Mouse (Mus musculus): ENCODE measurements around the gene Ptcd2. TPM values are rescaled to one million over a fixed set of nuclear protein-coding genes. Genes with fewer than 3 reads are reported as not detected.
A peak's percentile ranks its signal among the peaks of the same experiment; 100 is the strongest.

Gene Ptcd2
- polyA plus RNA-seq, 1 experiment from 2014 or later = 54.1 TPM

- no peak for DNase-seq (ENCODE audit: low spot score, missing footprints)
- 56% methylated on average over 4 of the region's 4 CpGs for WGBS
- no peaks in the 10 kb centered on the region for H3K9me3 ChIP-seq (ENCODE audit: control insufficient read depth, low read length)
- no peak overlapping the region for H3K4me2 ChIP-seq
- no peak for ATAC-seq (ENCODE audit: low FRiP score)
- H3K36me3 ChIP-seq (ENCODE audit: control insufficient read depth, insufficient read depth, low read length) = no peaks in the 10 kb centered on the region
- no peaks in the 10 kb centered on the region for H3K4me1 ChIP-seq (ENCODE audit: control insufficient read depth, insufficient read depth, low read length)
- no peak overlapping the region for H3K27ac ChIP-seq (ENCODE audit: low read depth, low read length)
- H3K4me3 ChIP-seq (ENCODE audit: low read depth, low read length) = no peak overlapping the region
- no peak overlapping the region for H3K9ac ChIP-seq (ENCODE audit: low read length)
- H3K27me3 ChIP-seq (ENCODE audit: control insufficient read depth, insufficient read depth, low read length) = no peaks in the 10 kb centered on the region
Measured at GRCm38 (mm10) chr13:99363866-99364265, 19.4 kb upstream of the Ptcd2 start.

GRCm38 (mm10) chr13:99358921-99359320, 14.4 kb upstream of the Ptcd2 start:
- H3K4me3 ChIP-seq (ENCODE audit: low read depth, low read length) = no peak overlapping the region
- DNase-seq (ENCODE audit: low spot score, missing footprints) (no peak), ATAC-seq (ENCODE audit: low FRiP score) (peak; percentile 50; the same call in 1 of the 2 replicates)
- no peaks in the 10 kb centered on the region for H3K27me3 ChIP-seq (ENCODE audit: control insufficient read depth, insufficient read depth, low read length)
- no peak overlapping the region for H3K4me2 ChIP-seq
- H3K36me3 ChIP-seq (ENCODE audit: control insufficient read depth, insufficient read depth, low read length) = no peaks in the 10 kb centered on the region
- WGBS = 85% methylated on average over 14 of the region's 14 CpGs
- H3K9ac ChIP-seq (ENCODE audit: low read length) = no peak overlapping the region
- H3K9me3 ChIP-seq (ENCODE audit: control insufficient read depth, low read length) = no peaks in the 10 kb centered on the region
- no peaks in the 10 kb centered on the region for H3K4me1 ChIP-seq (ENCODE audit: control insufficient read depth, insufficient read depth, low read length)
- no peak overlapping the region for H3K27ac ChIP-seq (ENCODE audit: low read depth, low read length)

GRCm38 (mm10) chr13:99356428-99357265, 12.1 kb upstream of the Ptcd2 start:
- Histone ChIP-seq H3K4me2 (no peak overlapping the region), H3K9ac (ENCODE audit: low read length) (no peak overlapping the region), H3K27me3 (ENCODE audit: control insufficient read depth, insufficient read depth, low read length) (no peaks in the 10 kb centered on the region), H3K36me3 (ENCODE audit: control insufficient read depth, insufficient read depth, low read length) (no peaks in the 10 kb centered on the region), H3K27ac (ENCODE audit: low read depth, low read length) (no peak overlapping the region), H3K4me1 (ENCODE audit: control insufficient read depth, insufficient read depth, low read length) (no peaks in the 10 kb centered on the region), H3K4me3 (ENCODE audit: low read depth, low read length) (no peak overlapping the region), H3K9me3 (ENCODE audit: control insufficient read depth, low read length) (no peaks in the 10 kb centered on the region)
- no peak for ATAC-seq (ENCODE audit: low FRiP score)
- WGBS = 36% methylated on average over 9 of the region's 9 CpGs
- no peak for DNase-seq (ENCODE audit: low spot score, missing footprints)

DNA sequence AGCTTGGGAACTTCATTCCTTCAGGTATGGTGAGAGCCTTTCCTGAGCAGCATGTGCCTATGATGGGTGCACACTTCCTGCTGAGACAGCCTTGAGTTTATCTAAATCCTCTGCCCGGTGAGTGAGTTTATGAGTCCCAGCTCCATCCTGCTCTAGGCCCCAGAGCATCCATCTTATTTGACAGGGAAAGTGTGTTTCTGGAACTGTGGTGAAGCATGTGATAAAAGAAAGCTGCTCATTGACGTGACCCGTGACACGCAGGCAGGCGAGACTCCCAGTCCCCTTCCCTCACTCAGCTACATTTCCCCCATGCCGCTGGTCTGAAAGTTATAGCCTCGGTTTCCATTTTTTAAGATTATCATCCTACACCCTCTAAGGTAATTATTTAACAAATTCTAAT, 11.4 kb upstream of the Ptcd2 start:
- Histone ChIP-seq H3K9ac (ENCODE audit: low read length) (no peak overlapping the region), H3K4me1 (ENCODE audit: control insufficient read depth, insufficient read depth, low read length) (no peaks in the 10 kb centered on the region), H3K27ac (ENCODE audit: low read depth, low read length) (no peak overlapping the region), H3K27me3 (ENCODE audit: control insufficient read depth, insufficient read depth, low read length) (no peaks in the 10 kb centered on the region), H3K36me3 (ENCODE audit: control insufficient read depth, insufficient read depth, low read length) (no peaks in the 10 kb centered on the region; the same call in 1 of the 2 replicates), H3K4me3 (ENCODE audit: low read depth, low read length) (no peak overlapping the region), H3K4me2 (no peak overlapping the region), H3K9me3 (ENCODE audit: control insufficient read depth, low read length) (no peaks in the 10 kb centered on the region)
- WGBS = 90% methylated on average over 7 of the region's 7 CpGs
- DNase-seq (ENCODE audit: low spot score, missing footprints) = no peak
- no peak for ATAC-seq (ENCODE audit: low FRiP score)

DNA sequence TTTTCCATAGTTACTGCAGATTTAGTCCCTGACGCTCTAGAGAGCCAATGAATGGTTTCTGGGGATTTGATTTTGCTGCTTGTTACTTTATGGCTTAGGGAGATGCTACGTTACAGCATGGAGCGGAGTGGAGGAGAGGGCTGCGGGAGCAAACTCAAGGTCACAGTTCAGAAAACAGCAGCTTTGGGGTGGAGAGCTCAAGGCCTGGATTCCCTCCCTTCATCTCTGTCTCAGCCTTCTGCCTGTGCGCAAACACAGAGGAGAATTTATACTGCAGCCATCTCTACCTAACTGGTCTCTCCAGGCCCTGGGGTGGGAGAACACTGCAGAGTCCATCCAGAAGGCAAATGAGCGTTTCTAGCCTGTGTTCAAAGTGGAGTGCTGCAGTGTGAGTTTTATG, 10.6 kb upstream of the Ptcd2 start:
- no peak for ATAC-seq (ENCODE audit: low FRiP score)
- H3K4me1 ChIP-seq (ENCODE audit: control insufficient read depth, insufficient read depth, low read length) = no peaks in the 10 kb centered on the region
- no peak overlapping the region for H3K4me3 ChIP-seq (ENCODE audit: low read depth, low read length)
- DNase-seq (ENCODE audit: low spot score, missing footprints) = no peak
- no peaks in the 10 kb centered on the region for H3K27me3 ChIP-seq (ENCODE audit: control insufficient read depth, insufficient read depth, low read length)
- WGBS = 92% methylated on average over 6 of the region's 6 CpGs
- H3K36me3 ChIP-seq (ENCODE audit: control insufficient read depth, insufficient read depth, low read length) = no peaks in the 10 kb centered on the region; the same call in 1 of the 2 replicates
- H3K4me2 ChIP-seq = no peak overlapping the region
- no peaks in the 10 kb centered on the region for H3K9me3 ChIP-seq (ENCODE audit: control insufficient read depth, low read length)
- no peak overlapping the region for H3K9ac ChIP-seq (ENCODE audit: low read length)
- H3K27ac ChIP-seq (ENCODE audit: low read depth, low read length) = no peak overlapping the region

DNA sequence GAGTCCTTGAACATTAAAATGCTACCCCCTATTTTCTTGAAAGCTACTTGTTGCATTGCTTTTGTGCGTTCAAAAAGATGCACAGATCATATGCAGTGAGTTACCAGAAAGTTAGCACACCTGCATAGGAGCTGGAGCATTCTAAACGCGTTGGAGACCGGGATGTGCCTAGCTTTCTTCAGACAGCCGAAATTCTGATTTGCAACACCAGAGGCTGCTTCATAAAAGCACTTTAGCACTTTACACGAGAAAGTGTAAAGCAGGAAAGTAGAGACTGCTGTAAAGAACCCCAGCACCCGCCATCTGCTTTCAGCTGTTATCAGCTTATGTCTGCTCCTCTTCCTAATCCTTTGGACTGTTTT, 9.0 kb upstream of the Ptcd2 start:
- no peak; the same call in 1 of the 2 replicates for ATAC-seq (ENCODE audit: low FRiP score)
- Histone ChIP-seq H3K27ac (ENCODE audit: low read depth, low read length) (peak overlapping the region; percentile 45; the same call in 1 of the 2 replicates), H3K4me3 (ENCODE audit: low read depth, low read length) (peak overlapping the region; percentile 22), H3K9ac (ENCODE audit: low read length) (peak overlapping the region; percentile 55), H3K4me1 (ENCODE audit: control insufficient read depth, insufficient read depth, low read length) (no peaks in the 10 kb centered on the region), H3K4me2 (peak overlapping the region; percentile 52), H3K27me3 (ENCODE audit: control insufficient read depth, insufficient read depth, low read length) (no peaks in the 10 kb centered on the region), H3K9me3 (ENCODE audit: control insufficient read depth, low read length) (no peaks in the 10 kb centered on the region), H3K36me3 (ENCODE audit: control insufficient read depth, insufficient read depth, low read length) (peaks cover 2% of the 10 kb centered on the region; the same call in 1 of the 2 replicates)
- 24% methylated on average over 7 of the region's 7 CpGs for WGBS
- no peak for DNase-seq (ENCODE audit: low spot score, missing footprints)

DNA sequence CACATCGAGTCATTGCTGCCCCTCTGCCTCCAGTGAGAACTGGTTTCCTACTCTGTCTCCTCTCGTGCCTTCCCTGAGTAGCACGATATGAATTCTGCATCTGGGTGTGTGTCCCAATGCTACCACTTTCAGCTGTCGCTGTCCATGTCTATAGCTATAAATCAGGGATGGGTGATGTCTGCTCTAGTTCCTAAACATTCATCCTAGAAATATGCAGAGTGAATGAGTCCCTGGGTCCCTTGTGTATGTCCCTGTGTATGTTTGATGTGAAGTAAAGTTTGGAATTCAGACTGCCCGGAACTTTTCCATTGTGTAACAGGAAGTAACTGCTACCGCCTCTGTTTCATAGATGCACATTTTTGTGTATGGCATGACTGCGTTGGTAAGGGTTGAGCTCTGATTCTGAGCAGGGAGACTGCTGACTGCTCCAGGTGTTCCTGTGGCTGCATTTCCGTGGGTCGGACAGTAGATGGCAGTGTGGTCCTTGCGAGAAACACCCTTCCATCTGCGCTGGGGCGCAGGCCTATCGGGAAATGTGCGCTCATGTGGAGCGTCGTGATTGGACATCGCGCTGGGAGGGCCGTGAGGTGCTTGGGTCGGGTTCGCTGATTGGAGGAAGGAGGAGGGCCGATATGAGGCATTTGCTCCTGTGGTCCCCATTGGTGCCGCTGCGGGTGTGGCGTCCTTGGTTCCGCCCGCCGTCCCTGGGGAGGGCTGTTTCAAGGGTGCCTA, 8.4 kb upstream of the Ptcd2 start:
- peak; percentile 100 for ATAC-seq (ENCODE audit: low FRiP score)
- H3K36me3 ChIP-seq (ENCODE audit: control insufficient read depth, insufficient read depth, low read length) = peaks cover 3% of the 10 kb centered on the region; the same call in 1 of the 2 replicates
- WGBS = 12% methylated on average over 28 of the region's 28 CpGs
- H3K4me2 ChIP-seq = peak overlapping the region; percentile 52
- H3K9me3 ChIP-seq (ENCODE audit: control insufficient read depth, low read length) = no peaks in the 10 kb centered on the region
- peak overlapping the region; percentile 55 for H3K9ac ChIP-seq (ENCODE audit: low read length)
- H3K27me3 ChIP-seq (ENCODE audit: control insufficient read depth, insufficient read depth, low read length) = no peaks in the 10 kb centered on the region
- DNase-seq (ENCODE audit: low spot score, missing footprints) = peak; percentile 97
- H3K27ac ChIP-seq (ENCODE audit: low read depth, low read length) = no peak overlapping the region
- peak overlapping the region; percentile 22 for H3K4me3 ChIP-seq (ENCODE audit: low read depth, low read length)
- no peaks in the 10 kb centered on the region for H3K4me1 ChIP-seq (ENCODE audit: control insufficient read depth, insufficient read depth, low read length)

GRCm38 (mm10) chr13:99351596-99351995, 7.1 kb upstream of the Ptcd2 start:
- Histone ChIP-seq H3K36me3 (ENCODE audit: control insufficient read depth, insufficient read depth, low read length) (peaks cover 3% of the 10 kb centered on the region; the same call in 1 of the 2 replicates), H3K4me1 (ENCODE audit: control insufficient read depth, insufficient read depth, low read length) (no peaks in the 10 kb centered on the region), H3K27ac (ENCODE audit: low read depth, low read length) (no peak overlapping the region), H3K4me2 (no peak overlapping the region), H3K4me3 (ENCODE audit: low read depth, low read length) (no peak overlapping the region), H3K9ac (ENCODE audit: low read length) (no peak overlapping the region), H3K27me3 (ENCODE audit: control insufficient read depth, insufficient read depth, low read length) (no peaks in the 10 kb centered on the region), H3K9me3 (ENCODE audit: control insufficient read depth, low read length) (no peaks in the 10 kb centered on the region)
- ATAC-seq (ENCODE audit: low FRiP score) (no peak), DNase-seq (ENCODE audit: low spot score, missing footprints) (no peak)
- WGBS = 82% methylated on average over 3 of the region's 3 CpGs

- DNase-seq (ENCODE audit: low spot score, missing footprints) (no peak), ATAC-seq (ENCODE audit: low FRiP score) (no peak)
- Histone ChIP-seq H3K4me3 (ENCODE audit: low read depth, low read length) (no peak overlapping the region), H3K27me3 (ENCODE audit: control insufficient read depth, insufficient read depth, low read length) (no peaks in the 10 kb centered on the region), H3K9ac (ENCODE audit: low read length) (no peak overlapping the region), H3K9me3 (ENCODE audit: control insufficient read depth, low read length) (no peaks in the 10 kb centered on the region), H3K4me1 (ENCODE audit: control insufficient read depth, insufficient read depth, low read length) (no peaks in the 10 kb centered on the region), H3K4me2 (no peak overlapping the region), H3K27ac (ENCODE audit: low read depth, low read length) (no peak overlapping the region), H3K36me3 (ENCODE audit: control insufficient read depth, insufficient read depth, low read length) (peaks cover 3% of the 10 kb centered on the region; the same call in 1 of the 2 replicates)
- WGBS = 77% methylated on average over 8 of the region's 8 CpGs
Measured at GRCm38 (mm10) chr13:99351186-99351585, 6.7 kb upstream of the Ptcd2 start.

Data from midbrain, embryonic 11.5 days (tissue).